Mouse (Mus musculus): ENCODE results near the gene Dcaf15.

DNA sequence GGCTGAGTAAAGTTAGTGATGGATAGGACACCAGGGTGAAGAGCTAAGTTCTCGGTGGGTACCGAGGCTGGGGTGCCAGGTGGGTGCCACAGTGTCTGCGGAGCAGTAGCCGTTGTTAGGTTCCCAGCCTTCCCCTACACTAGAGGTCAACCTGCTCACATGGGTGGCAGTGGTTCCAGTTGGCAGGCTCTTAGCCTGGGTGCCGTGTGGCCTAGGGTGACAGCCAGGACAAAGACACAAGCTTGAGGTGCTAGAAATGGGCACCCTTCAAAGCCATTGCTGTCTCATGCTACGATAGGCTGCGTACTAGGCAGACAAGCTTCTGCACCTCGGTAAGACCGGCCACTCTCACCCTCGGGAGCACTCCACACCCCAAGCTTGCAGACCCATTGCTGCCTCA is 32.2 kb downstream of the Dcaf15 start:
- TF ChIP-seq CTCF (IDR thresholded peaks at IDR 0.05; ENCODE audit: low read depth, low read length) (no peak), EP300 (IDR thresholded peaks at IDR 0.05; ENCODE audit: insufficient read depth, low read depth, low read length) (no peak)

All from ES-Bruce4 (cell line).